9 mouse cellular contexts compared by ENCODE assay signal in genomic region chr2:27764256-27764936, GRCm38 (mm10).
DNase-seq lines count a peak whose midpoint lies in the region; ATAC-seq lines count a peak whose summit lies in the region.
"Had no signal": no experiment of that assay in that cellular context is flagged by ENCODE, and none has a peak within 500 bp of the region (broad histone marks: within the 10 kb centered on the region; RNA-seq: fewer than 3 reads in every experiment).

No protein-coding gene starts in this region.

- no peaks in the 10 kb centered on the region for H3K9me3 ChIP-seq in heart, embryonic 11.5 days (replicated peaks; ENCODE audit: control insufficient read depth, low read length)
- H3K9me3 ChIP-seq in embryonic facial prominence, embryonic 15.5 days (replicated peaks), result no peaks in the 10 kb centered on the region
- H3K9me3 ChIP-seq in kidney, embryonic 14.5 days (ENCODE audit: control insufficient read depth, low read length), result no peaks in the 10 kb centered on the region
- H3K9me3 ChIP-seq in midbrain, embryonic 15.5 days, result no peaks in the 10 kb centered on the region

- H3K4me1 ChIP-seq in heart, embryonic 11.5 days (ENCODE audit: control insufficient read depth, insufficient read depth, low read length), result peaks cover 9% of the 10 kb centered on the region
- peaks cover 60% of the 10 kb centered on the region for H3K4me1 ChIP-seq in embryonic facial prominence, embryonic 15.5 days
- H3K4me1 ChIP-seq in kidney, embryonic 14.5 days (ENCODE audit: control insufficient read depth, insufficient read depth, low read length), result peaks cover 8% of the 10 kb centered on the region
- peaks cover 23% of the 10 kb centered on the region for H3K4me1 ChIP-seq in midbrain, embryonic 15.5 days

- peaks cover 22% of the 10 kb centered on the region for H3K27me3 ChIP-seq in heart, embryonic 11.5 days (ENCODE audit: control insufficient read depth, insufficient read depth, low read length)
- no peaks in the 10 kb centered on the region for H3K27me3 ChIP-seq in embryonic facial prominence, embryonic 15.5 days
- peaks cover 5% of the 10 kb centered on the region; the same call in 1 of the 2 replicates for H3K27me3 ChIP-seq in kidney, embryonic 14.5 days (ENCODE audit: control insufficient read depth, insufficient read depth, low read length)
- H3K27me3 ChIP-seq in midbrain, embryonic 15.5 days (replicated peaks), result no peaks in the 10 kb centered on the region

- 28% methylated on average over 6 of the region's 6 CpGs for whole genome bisulfite sequencing in heart, embryonic 11.5 days (ENCODE audit: insufficient replicate concordance)
- WGBS in embryonic facial prominence, embryonic 15.5 days, result 11% methylated on average over 6 of the region's 6 CpGs
- WGBS in kidney, embryonic 14.5 days, result 26% methylated on average over 6 of the region's 6 CpGs
- 10% methylated on average over 6 of the region's 6 CpGs for WGBS in midbrain, embryonic 15.5 days

- no peak overlapping the region for H3K9ac ChIP-seq in heart, embryonic 11.5 days (ENCODE audit: low read depth, low read length)
- H3K9ac ChIP-seq in embryonic facial prominence, embryonic 15.5 days, result no peak overlapping the region
- no peak overlapping the region for H3K9ac ChIP-seq in kidney, embryonic 14.5 days (ENCODE audit: low read depth, low read length)
- no peak overlapping the region for H3K9ac ChIP-seq in midbrain, embryonic 15.5 days

- H3K4me2 ChIP-seq in heart, embryonic 11.5 days, result no peak overlapping the region
- no peak overlapping the region for H3K4me2 ChIP-seq in embryonic facial prominence, embryonic 15.5 days (replicated peaks)
- no peak overlapping the region for H3K4me2 ChIP-seq in kidney, embryonic 14.5 days (replicated peaks; ENCODE audit: low read depth, low read length)
- H3K4me2 ChIP-seq in midbrain, embryonic 15.5 days, result no peak overlapping the region

- peaks cover 12% of the 10 kb centered on the region for H3K36me3 ChIP-seq in heart, embryonic 11.5 days (ENCODE audit: control insufficient read depth, insufficient read depth, low read length)
- peaks cover 21% of the 10 kb centered on the region for H3K36me3 ChIP-seq in embryonic facial prominence, embryonic 15.5 days
- H3K36me3 ChIP-seq in kidney, embryonic 14.5 days (ENCODE audit: control insufficient read depth, insufficient read depth, low read length), result peaks cover 15% of the 10 kb centered on the region; the same call in 1 of the 2 replicates
- no peaks in the 10 kb centered on the region for H3K36me3 ChIP-seq in midbrain, embryonic 15.5 days (replicated peaks)

- H3K4me3 ChIP-seq in heart, embryonic 11.5 days (ENCODE audit: low read depth, low read length), result no peak overlapping the region
- no peak overlapping the region for H3K4me3 ChIP-seq in embryonic facial prominence, embryonic 15.5 days (replicated peaks)
- H3K4me3 ChIP-seq in kidney, embryonic 14.5 days (ENCODE audit: low read length), result no peak overlapping the region
- H3K4me3 ChIP-seq in midbrain, embryonic 15.5 days, result no peak overlapping the region

- intact Hi-C loops in heart, postnatal 25 days (cut with DNase I), result loop anchor here (2.0 to 10.0 kb wide), 2 partner anchors 66 to 480 kb away; no protein-coding TSS in a partner anchor

- ATAC-seq in heart, embryonic 11.5 days (replicated peaks; ENCODE audit: insufficient number of reproducible peaks, low FRiP score, low TSS enrichment), result peak; percentile 17; the same call in 1 of the 2 replicates
- no peak for ATAC-seq in embryonic facial prominence, embryonic 15.5 days (ENCODE audit: insufficient number of reproducible peaks, low FRiP score, low TSS enrichment, low read depth)
- ATAC-seq in kidney, embryonic 14.5 days (ENCODE audit: low FRiP score, low TSS enrichment), result peak; percentile 21; the same call in 1 of the 2 replicates
- peak; percentile 66 for ATAC-seq in midbrain, embryonic 15.5 days (replicated peaks)
- no peak for ATAC-seq in activated CD4-positive, CD25-positive, alpha-beta regulatory T cell, adult 4 months

- no peak overlapping the region for H3K27ac ChIP-seq in heart, embryonic 11.5 days (ENCODE audit: low read depth, low read length)
- peak overlapping the region; percentile 58; the same call in 1 of the 2 replicates for H3K27ac ChIP-seq in embryonic facial prominence, embryonic 15.5 days (replicated peaks)
- no peak overlapping the region for H3K27ac ChIP-seq in kidney, embryonic 14.5 days (ENCODE audit: low read depth, low read length)
- H3K27ac ChIP-seq in midbrain, embryonic 15.5 days, result peak overlapping the region; percentile 60
- H3K27ac ChIP-seq: macrophage had no signal

- no peak for DNase-seq in heart, postnatal 25 days (ENCODE audit: low spot score)
- no peak for DNase-seq in thymus, postnatal 25 days
- no peak for DNase-seq in left cerebral cortex, adult 9 months (ENCODE audit: low spot score in 2 of 2)

Comparison
In these comparisons a context has a peak if more than half of its experiments do, and no peak if none do; other contexts are left out.
1. ATAC-seq: peak in heart, embryonic 11.5 days (single experiment), kidney, embryonic 14.5 days (single experiment) and midbrain, embryonic 15.5 days (single experiment); none in embryonic facial prominence, embryonic 15.5 days (single experiment) and activated CD4-positive, CD25-positive, alpha-beta regulatory T cell, adult 4 months (single experiment).
2. H3K27ac ChIP-seq: peak in embryonic facial prominence, embryonic 15.5 days (single experiment) and midbrain, embryonic 15.5 days (single experiment); none in heart, embryonic 11.5 days (single experiment) and kidney, embryonic 14.5 days (single experiment).